Mouse (Mus musculus): ENCODE data around the gene Trim41. TPM values are rescaled to one million over a fixed set of nuclear protein-coding genes. Genes with fewer than 3 reads are reported as not detected.

The Trim41 gene
- total and polyA plus RNA-seq, 2 experiments: 11.4 to 18.2 TPM

GRCm38 (mm10) chr11:48767195-48767876, 49.8 kb downstream of the Trim41 start:
- Histone ChIP-seq H3K36me3 (ENCODE audit: control insufficient read depth, insufficient read depth, low read length) (no peaks in the 10 kb centered on the region), H3K4me1 (ENCODE audit: control insufficient read depth, insufficient read depth, low read length) (no peaks in the 10 kb centered on the region), H3K4me3 (ENCODE audit: insufficient read depth, low read depth, low read length) (no peak overlapping the region), H3K27me3 (ENCODE audit: control insufficient read depth, insufficient read depth, low read length) (no peaks in the 10 kb centered on the region), H3K79me2 (ENCODE audit: control insufficient read depth, insufficient read depth, low read length) (no peaks in the 10 kb centered on the region), H3K27ac (replicated peaks; ENCODE audit: insufficient read depth, low read depth, low read length) (no peak overlapping the region), H3K9ac (ENCODE audit: low read depth, low read length) (no peak overlapping the region)
- TF ChIP-seq CTCF (IDR thresholded peaks at IDR 0.05; ENCODE audit: low read depth, low read length) (no peak), POLR2A (IDR thresholded peaks at IDR 0.05; ENCODE audit: extremely low read depth, insufficient read depth, low read length) (no peak)
- 86% methylated on average over 14 of the region's 14 CpGs for WGBS
- no peak for DNase-seq (ENCODE audit: extremely low read depth, low read depth, low spot score)

DNA sequence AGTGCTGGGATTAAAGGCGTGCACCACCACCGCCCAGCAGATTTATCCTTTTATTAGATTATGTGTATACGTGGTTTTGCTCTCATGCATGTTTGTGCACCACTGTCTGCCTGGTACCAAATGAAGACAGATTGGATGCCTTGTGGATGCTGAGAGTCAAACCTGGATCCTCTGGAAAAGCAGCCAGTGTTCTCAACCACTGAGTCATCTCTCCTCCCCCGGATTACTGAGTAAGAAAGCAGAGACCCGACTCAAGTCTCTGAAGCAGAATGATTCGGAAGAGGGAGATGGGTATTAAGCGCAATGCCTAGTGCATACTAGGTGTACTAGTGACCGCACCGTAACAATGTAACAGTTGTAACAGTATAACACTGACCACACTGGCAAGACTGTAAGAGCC, 53.0 kb downstream of the Trim41 start:
- TF ChIP-seq CTCF (IDR thresholded peaks at IDR 0.05; ENCODE audit: low read depth, low read length) (no peak), POLR2A (IDR thresholded peaks at IDR 0.05; ENCODE audit: extremely low read depth, insufficient read depth, low read length) (no peak)
- Histone ChIP-seq H3K4me3 (ENCODE audit: insufficient read depth, low read depth, low read length) (no peak overlapping the region), H3K9ac (ENCODE audit: low read depth, low read length) (no peak overlapping the region), H3K27ac (replicated peaks; ENCODE audit: insufficient read depth, low read depth, low read length) (no peak overlapping the region), H3K36me3 (ENCODE audit: control insufficient read depth, insufficient read depth, low read length) (no peaks in the 10 kb centered on the region), H3K79me2 (ENCODE audit: control insufficient read depth, insufficient read depth, low read length) (no peaks in the 10 kb centered on the region), H3K4me1 (ENCODE audit: control insufficient read depth, insufficient read depth, low read length) (no peaks in the 10 kb centered on the region), H3K27me3 (ENCODE audit: control insufficient read depth, insufficient read depth, low read length) (no peaks in the 10 kb centered on the region)
- no peak for DNase-seq (ENCODE audit: extremely low read depth, low read depth, low spot score)
- 91% methylated on average over 9 of the region's 9 CpGs for WGBS

- WGBS: 80% methylated on average over 8 of the region's 8 CpGs
- Histone ChIP-seq H3K4me3 (ENCODE audit: insufficient read depth, low read depth, low read length) (no peak overlapping the region), H3K27me3 (ENCODE audit: control insufficient read depth, insufficient read depth, low read length) (no peaks in the 10 kb centered on the region), H3K79me2 (ENCODE audit: control insufficient read depth, insufficient read depth, low read length) (no peaks in the 10 kb centered on the region), H3K9ac (ENCODE audit: low read depth, low read length) (no peak overlapping the region), H3K27ac (replicated peaks; ENCODE audit: insufficient read depth, low read depth, low read length) (no peak overlapping the region), H3K36me3 (ENCODE audit: control insufficient read depth, insufficient read depth, low read length) (no peaks in the 10 kb centered on the region), H3K4me1 (ENCODE audit: control insufficient read depth, insufficient read depth, low read length) (no peaks in the 10 kb centered on the region)
- no peak for TF ChIP-seq POLR2A (IDR thresholded peaks at IDR 0.05; ENCODE audit: extremely low read depth, insufficient read depth, low read length)
- TF ChIP-seq CTCF (IDR thresholded peaks at IDR 0.05; ENCODE audit: low read depth, low read length): no peak
- DNase-seq (ENCODE audit: extremely low read depth, low read depth, low spot score): no peak
Observed at GRCm38 (mm10) chr11:48759021-48759420, 58.1 kb downstream of the Trim41 start.

Other genes starting within 250 kb of the Trim41 start
- 507 and 645 TPM in 2 replicates for gene Rack1, start 17.0 kb downstream of the Trim41 start, total RNA-seq (2014; rRNA removed)
- 645 and 687 TPM in 2 replicates for gene Rack1, start 17.0 kb downstream of the Trim41 start, polyA plus RNA-seq (2012; rRNA removed)
- gene Trim7, start 8.8 kb upstream of the Trim41 start, total RNA-seq (2014; rRNA removed): 5.8 and 11.2 TPM in 2 replicates
- 11.0 and 16.3 TPM in 2 replicates for gene Trim7, start 8.8 kb upstream of the Trim41 start, polyA plus RNA-seq (2012; rRNA removed)
- 1.5 and 2.0 TPM in 2 replicates for gene Gm12184, start 9.3 kb upstream of the Trim41 start, total RNA-seq (2014; rRNA removed)
- 5.5 and 5.8 TPM in 2 replicates for gene Gm12184, start 9.3 kb upstream of the Trim41 start, polyA plus RNA-seq (2012; rRNA removed)
- gene Irgm1, start 54.3 kb upstream of the Trim41 start, total RNA-seq (2014; rRNA removed): 43.0 and 48.4 TPM in 2 replicates
- 29.9 and 33.3 TPM in 2 replicates for gene Irgm1, start 54.3 kb upstream of the Trim41 start, polyA plus RNA-seq (2012; rRNA removed)
- gene Gm5431, start 84.9 kb upstream of the Trim41 start, total RNA-seq (2014; rRNA removed): 1.3 and 1.9 TPM in 2 replicates
- gene Gm5431, start 84.9 kb upstream of the Trim41 start, polyA plus RNA-seq (2012; rRNA removed): 0.10 and 0.12 TPM in 2 replicates
- 2.3 and 4.0 TPM in 2 replicates for gene Psme2b, start 128.8 kb upstream of the Trim41 start, total RNA-seq (2014; rRNA removed)
- 2.5 and 3.0 TPM in 2 replicates for gene Psme2b, start 128.8 kb upstream of the Trim41 start, polyA plus RNA-seq (2012; rRNA removed)
- gene Olfr56, start 161.5 kb upstream of the Trim41 start, total RNA-seq (2014; rRNA removed): 0.20 and 0.28 TPM in 2 replicates
- gene Olfr56, start 161.5 kb upstream of the Trim41 start, polyA plus RNA-seq (2012; rRNA removed): 0.05 TPM in 1 of 2 replicates, not detected in the other
- 4.1 and 5.1 TPM in 2 replicates for gene 9930111J21Rik1, start 162.0 kb upstream of the Trim41 start, total RNA-seq (2014; rRNA removed)
- gene 9930111J21Rik1, start 162.0 kb upstream of the Trim41 start, polyA plus RNA-seq (2012; rRNA removed): 0.44 and 0.48 TPM in 2 replicates
- gene Gm12185, start 174.9 kb upstream of the Trim41 start, total RNA-seq (2014; rRNA removed): 0.13 and 0.18 TPM in 2 replicates
- gene Gm12185, start 174.9 kb upstream of the Trim41 start, polyA plus RNA-seq (2012; rRNA removed): 0.02 TPM in 1 of 2 replicates, not detected in the other
- 9.8 and 11.1 TPM in 2 replicates for gene Tgtp1, start 176.8 kb upstream of the Trim41 start, total RNA-seq (2014; rRNA removed)
- gene Tgtp1, start 176.8 kb upstream of the Trim41 start, polyA plus RNA-seq (2012; rRNA removed): 1.4 and 2.8 TPM in 2 replicates
- 2.8 and 4.0 TPM in 2 replicates for gene 9930111J21Rik2, start 233.9 kb upstream of the Trim41 start, total RNA-seq (2014; rRNA removed)
- gene 9930111J21Rik2, start 233.9 kb upstream of the Trim41 start, polyA plus RNA-seq (2012; rRNA removed): 0.30 and 0.44 TPM in 2 replicates
- 5.7 and 6.9 TPM in 2 replicates for gene Tgtp2, start 246.9 kb upstream of the Trim41 start, total RNA-seq (2014; rRNA removed)
- 1.1 and 1.3 TPM in 2 replicates for gene Tgtp2, start 246.9 kb upstream of the Trim41 start, polyA plus RNA-seq (2012; rRNA removed)

Measured in liver, adult 2 months (tissue).